Mouse (Mus musculus) gastrocnemius, postnatal 36 days (tissue): ENCODE measurements around the gene Ninj2. TPM values are rescaled to one million over a fixed set of nuclear protein-coding genes. Genes with fewer than 3 reads are reported as not detected.

Experiments used
- DNase-seq, 2 experiments: peaks; one replicate each; pipeline ENCODE4 v3.0.0; 2022
- intact Hi-C: fragments of 180-260 bp; cut with DNase I; formaldehyde crosslinking; loops from one replicate; pipeline ENCODE4 v1.15.1; 2025
- total RNA-seq, 2 experiments: library from RNA; stranded (reverse); gene quantifications; 2 replicates each; pipeline ENCODE4 v1.2.3; 2021

Gene Ninj2
- total RNA-seq, 2 experiments from 2014 or later = not detected

DNA sequence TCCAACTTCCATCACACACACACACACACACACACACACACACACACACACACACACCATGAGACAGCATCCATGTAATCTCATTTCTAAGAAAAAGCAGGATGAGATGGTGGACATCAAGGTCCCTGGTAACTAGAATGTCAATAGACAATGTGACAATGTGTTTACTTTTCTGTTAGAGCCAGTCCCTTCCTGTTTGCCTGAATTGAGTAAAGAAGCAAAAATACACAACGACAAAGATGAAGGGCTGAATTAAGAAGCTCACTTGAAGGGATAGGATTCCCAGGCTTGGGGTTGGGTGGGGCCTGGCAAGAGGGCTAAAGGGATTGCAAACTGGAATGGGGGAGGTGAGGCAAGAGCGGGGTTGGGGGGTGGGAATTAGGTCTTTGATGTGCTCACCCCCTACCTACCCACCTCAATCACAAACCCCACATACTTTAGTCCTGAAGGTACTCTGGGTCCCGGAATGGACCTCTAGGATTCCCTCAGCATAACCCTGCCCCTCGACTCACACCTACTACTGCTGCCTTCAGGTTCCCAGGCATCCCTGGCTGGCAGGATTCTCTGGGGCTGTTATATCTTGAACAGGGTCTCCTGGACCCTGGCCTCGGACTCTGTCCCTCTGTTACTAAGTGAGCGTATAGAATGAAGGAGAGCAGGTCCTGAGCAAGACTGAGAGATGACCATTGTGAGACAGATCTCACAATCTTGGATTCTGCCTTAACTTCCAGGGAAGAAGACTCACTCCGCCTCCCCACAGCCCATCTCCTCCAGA lies 98.4 kb downstream of the Ninj2 start:
- DNase-seq = no peak
- intact Hi-C loops = loop anchor here (5.0 kb wide), 1 partner anchor 79 kb away; no protein-coding TSS in a partner anchor

DNA sequence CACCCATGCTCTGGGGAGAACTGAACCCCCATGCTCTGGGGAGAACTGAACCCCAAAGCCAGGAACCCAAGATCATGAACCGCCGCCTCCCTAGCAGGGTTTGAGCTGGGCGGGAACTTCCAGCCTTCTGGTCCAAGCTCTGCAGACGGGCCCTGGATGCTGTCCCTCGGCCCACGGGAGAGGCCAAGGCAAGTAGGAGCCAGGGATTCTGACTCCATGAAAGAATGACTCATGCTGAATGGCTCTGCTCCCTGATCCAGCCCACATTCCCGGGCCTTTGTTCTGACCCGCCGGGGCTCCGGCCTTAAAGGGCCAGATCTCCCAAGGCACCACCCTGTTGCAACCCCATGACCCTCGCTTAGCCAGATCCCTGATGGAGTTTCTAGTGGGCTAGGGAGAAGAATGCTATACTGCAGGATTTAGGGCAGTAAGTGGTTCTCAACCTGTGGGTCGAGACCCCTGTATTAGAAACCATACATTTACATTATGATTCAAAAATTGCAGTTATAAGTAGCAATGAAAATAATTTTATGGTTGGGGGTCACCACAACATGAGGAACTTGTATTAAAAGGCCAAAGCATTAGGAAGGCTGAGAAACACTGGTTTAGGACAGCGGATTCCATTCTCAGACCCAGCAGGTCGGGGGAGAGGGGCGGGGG lies 99.2 kb downstream of the Ninj2 start:
- intact Hi-C loops = loop anchor here (5.0 kb wide), 1 partner anchor 80 kb away; no protein-coding TSS in a partner anchor
- DNase-seq = peak; percentile 79 to 84

DNA sequence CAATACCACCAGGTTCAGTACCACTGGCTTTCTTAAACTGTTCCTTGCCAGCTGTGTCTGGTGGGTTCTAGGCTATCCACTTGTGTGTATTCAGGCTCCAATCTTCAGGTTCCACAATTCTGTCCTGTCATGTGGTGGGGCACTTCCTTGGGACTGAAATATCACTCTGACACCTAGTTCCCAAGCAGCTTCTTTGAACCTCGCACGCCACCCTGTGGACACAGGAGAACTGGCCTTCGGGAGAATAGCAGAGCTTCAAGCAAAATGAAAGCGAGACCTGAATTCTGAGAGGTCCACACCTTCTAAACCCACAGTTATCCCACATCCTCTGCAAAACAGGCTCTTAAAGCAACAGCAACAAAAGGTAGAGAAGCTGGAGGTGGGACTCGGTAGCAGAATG lies 100.0 kb downstream of the Ninj2 start:
- intact Hi-C loops = loop anchor here (1.0 to 5.0 kb wide), 2 partner anchors 81 to 157 kb away; no protein-coding TSS in a partner anchor
- DNase-seq = peak; percentile 84 to 86

DNA sequence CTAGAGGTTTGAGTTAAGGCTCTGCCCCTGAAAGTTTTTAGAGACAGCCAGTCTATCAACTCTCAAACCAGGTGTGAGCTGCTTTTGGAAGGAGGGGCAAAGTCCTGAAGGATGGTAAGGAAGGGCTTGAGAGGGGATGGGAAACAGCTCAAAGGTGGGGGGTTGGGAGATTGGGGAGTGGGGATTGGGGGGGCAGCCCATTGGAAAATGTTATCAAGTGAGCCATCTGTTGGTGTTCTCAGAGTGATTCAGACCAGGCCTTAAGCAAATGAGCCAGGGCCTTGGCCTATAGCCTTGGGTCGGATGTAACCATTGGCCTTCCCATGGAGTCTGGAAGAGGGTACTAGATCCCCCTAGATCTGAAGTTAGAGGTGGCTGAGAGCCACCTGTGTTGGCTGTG lies 100.6 kb downstream of the Ninj2 start:
- DNase-seq = no peak
- intact Hi-C loops = loop anchor here (1.0 to 5.0 kb wide), 3 partner anchors 81 to 193 kb away; no protein-coding TSS in a partner anchor

DNA sequence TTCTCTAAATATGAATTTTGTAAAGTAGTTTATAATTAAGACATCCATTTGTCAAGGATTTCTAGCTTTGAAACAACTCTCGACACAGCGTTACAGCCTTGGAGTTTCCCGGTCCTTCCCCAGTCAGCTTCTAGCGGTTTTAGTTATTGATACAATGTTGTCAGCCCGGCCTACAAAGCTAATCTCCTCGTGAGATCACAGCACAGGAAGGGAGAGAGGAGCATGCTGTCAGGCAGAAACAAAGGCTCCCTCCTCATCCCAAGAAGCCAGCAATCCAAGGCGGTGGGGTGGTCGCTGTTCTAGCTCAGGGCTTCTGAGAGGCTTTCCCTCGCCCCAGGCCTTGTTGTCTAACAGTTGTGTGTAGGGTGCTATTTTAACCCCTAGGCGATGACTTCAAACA lies 101.2 kb downstream of the Ninj2 start:
- intact Hi-C loops = loop anchor here (2.0 to 5.0 kb wide), 2 partner anchors 82 to 194 kb away; no protein-coding TSS in a partner anchor
- DNase-seq = no peak

DNA sequence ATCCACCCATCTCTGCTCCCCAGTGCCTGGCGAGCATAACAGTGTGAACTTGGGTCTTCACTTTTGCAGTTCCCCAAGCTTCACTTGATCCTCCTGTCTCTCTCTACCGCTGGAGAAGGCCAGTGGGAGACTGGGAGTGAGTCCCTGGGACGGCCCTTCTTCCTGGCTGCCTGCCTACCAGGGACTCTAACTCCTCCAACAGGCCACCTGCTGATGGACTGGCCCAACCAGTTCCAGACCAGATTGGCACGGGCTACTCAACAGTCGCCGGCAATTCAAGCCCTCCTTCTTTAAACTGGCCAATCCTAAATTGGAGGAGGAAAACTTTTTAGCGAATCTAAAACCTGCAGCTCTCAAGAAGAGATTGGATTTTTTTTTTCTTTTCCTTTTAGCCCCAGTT lies 101.8 kb downstream of the Ninj2 start:
- peak in 1 of 2 experiments; percentile 31 for DNase-seq
- intact Hi-C loops = loop anchor here (2.0 to 5.0 kb wide), 3 partner anchors 83 to 403 kb away; no protein-coding TSS in a partner anchor

DNA sequence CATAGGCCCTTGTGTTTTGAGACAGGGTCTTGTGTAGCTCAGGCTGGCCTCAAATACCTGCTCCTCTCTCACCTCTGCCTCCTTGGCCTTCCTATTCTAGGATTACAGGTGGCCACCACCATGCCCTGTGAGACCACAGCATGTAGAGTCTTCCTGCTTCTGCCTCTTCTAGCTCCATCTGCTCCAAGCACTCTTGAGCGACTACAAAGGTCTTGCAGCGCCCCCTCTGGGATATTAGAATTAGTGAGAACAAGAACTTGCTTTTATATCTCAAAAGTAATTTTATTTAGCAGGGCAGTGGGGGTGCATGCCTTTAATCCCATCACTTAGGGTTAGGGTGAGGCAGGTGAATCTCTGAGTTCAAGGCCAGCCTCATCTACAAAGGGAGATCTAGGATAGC lies 103.7 kb downstream of the Ninj2 start:
- no peak for DNase-seq
- intact Hi-C loops = loop anchor here (5.0 kb wide), 1 partner anchor 405 kb away; no protein-coding TSS in a partner anchor

DNA sequence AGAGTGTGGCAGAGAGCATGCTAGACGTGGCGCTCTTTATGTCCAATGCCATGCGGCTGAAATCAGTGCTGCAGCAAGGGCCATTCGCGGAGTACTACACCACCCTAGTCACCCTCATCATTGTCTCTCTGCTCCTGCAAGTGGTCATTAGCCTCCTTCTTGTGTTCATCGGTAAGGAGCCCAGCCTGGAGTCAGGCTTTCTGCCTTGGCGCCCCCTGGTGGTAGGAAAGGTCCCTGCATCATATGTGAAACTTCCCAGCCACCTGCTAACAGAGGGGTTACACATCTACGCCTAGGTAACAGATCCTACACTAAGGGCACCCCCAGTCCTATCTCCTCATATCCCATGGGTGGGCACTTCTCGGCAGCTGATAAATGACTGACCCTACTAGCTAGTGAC lies 104.8 kb downstream of the Ninj2 start:
- DNase-seq = peak; percentile 65 to 72
- intact Hi-C loops = loop anchor here (5.0 kb wide), 1 partner anchor 406 kb away; no protein-coding TSS in a partner anchor

DNA sequence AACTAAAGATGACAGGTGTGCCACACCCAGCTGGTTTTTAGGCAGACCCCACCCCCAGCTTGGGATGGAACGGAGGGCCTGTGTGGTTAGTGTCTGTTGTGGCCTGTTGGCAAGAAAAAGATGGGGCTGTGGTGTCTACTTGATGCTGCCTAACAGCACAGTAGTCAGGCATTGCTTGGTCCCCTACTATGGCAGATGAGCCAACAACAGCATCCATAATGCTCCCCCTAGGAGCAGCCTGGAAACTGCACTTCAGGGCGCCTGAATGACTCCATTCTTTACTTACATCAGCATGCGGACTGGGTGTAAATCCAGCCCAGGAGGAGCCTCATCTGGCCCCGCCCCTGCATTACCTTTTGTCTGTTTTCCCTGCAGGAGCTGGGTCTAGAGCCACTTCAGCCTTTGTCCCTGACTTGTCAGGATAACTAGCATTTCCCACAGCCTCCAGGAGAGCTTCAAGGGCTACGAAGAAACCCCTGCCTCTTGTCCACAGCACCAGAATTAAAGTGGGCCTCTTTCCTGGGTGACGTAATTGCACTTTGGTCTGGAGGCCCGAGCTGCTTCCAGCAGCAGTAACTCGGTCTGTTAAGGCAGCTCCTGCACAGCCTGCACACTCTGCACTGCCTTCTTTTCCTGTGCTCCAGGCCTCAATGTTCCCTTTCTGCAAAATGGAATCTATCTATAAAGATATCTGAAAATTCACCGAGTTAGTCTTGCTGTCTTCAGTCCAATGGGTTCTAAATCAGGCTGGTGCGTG lies 106.7 kb downstream of the Ninj2 start:
- DNase-seq = no peak
- intact Hi-C loops = loop anchor here (5.0 to 10.0 kb wide), 2 partner anchors 408 to 705 kb away; no protein-coding TSS in a partner anchor

DNA sequence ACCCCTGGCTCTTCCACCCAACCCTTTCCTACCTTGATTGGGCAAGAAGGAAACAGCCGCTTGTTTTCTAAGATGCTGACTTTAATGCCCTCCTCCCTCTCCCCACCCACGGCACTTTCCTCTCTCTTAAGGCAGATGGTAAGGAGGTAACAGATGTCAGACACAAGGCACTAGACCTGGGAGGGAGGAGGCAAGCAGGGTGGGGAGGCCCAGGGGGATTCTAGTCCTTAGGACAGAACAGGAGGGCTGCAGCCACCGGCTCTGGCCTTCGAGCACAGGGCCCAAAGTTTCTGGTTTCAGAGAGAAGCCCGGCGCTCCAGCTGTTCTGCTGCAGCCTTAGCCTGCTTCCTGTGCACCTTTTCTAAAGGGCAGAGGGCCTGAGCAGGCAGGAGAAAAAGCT lies 108.8 kb downstream of the Ninj2 start:
- intact Hi-C loops = loop anchor here (10.0 kb wide), 1 partner anchor 707 kb away; no protein-coding TSS in a partner anchor

DNA sequence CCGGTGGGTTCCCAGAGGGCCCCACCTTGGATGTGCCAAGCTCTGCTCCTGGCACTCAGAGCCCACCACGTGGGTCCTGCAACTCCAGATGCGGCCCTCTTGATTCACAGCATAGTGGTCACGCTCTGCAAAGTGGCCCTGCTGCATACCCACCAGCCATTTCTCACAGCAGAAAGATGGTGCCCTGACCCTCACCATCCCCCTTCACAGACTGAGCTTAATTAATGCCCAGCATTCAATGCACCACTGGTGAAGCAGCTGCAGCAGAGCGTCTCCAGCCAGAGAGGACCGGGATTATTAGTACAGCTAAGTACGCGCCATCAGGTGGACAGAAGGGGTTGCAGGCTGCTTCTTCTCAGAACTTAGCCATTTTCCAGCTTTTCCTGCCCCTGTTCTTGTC lies 109.3 kb downstream of the Ninj2 start:
- DNase-seq = no peak
- intact Hi-C loops = loop anchor here (10.0 kb wide), 1 partner anchor 708 kb away; no protein-coding TSS in a partner anchor

More for the DNA sequence above, 108.8 kb downstream of the Ninj2 start:
- DNase-seq = no peak

DNA sequence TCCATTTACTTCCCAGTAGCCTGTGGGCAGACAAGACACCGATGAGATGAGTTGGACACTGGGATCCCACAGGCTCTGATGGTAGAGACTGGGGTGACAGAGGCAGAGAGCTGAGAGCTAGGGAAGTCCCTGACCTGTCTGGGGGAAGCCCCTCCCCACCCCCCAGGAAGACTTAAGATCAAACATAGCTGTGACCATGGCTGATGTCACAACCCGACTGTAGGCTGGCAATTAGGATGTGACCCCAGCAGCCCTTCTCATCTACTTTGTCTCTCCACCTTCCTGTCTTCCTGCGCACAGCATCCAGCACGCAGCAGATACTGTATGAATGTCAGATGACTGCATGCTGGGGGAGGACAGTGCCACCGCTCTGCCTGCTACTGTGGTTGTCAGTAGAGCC lies 113.4 kb downstream of the Ninj2 start:
- DNase-seq = no peak
- intact Hi-C loops = loop anchor here (10.0 kb wide), 1 partner anchor 712 kb away; no protein-coding TSS in a partner anchor

DNA sequence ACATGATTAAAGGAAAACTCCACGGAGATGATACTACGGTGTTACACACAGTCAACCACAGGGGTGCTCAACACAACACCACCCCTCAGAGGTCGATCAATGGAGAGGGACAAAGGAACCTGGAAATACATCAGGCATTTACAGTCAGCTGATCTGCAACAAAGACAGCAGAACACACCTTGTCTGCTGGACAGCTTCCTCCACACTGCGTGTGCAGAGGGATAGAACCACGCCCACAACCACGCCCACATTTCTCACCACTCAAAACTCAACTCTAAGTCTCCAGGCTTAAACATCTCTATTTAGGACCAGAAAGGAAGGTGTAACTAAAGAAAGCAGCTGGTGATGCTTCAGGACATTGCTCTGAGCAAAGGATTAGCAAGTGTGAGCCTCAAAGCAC lies 118.4 kb downstream of the Ninj2 start:
- intact Hi-C loops = no loop called here
- DNase-seq = no peak

DNA sequence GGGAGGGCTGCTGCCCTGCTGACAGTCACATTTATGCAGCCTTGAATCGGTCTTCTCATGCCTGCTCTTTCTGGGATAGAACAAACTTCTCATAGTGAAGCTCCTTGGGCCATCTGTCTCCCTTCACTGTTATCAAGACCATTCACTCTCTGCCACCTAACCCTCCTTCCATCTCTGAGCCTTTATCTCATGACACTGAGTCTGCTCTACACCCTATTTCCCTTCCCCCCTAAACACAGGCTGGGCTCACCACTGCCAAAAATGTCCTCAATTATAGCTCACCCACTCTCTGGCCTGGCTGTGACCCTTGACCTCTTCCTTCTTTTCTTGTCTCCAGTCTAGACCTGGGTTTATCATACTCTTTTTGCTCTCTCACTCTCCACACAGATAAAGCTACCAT lies 123.6 kb downstream of the Ninj2 start:
- DNase-seq = no peak
- intact Hi-C loops = no loop called here

DNA sequence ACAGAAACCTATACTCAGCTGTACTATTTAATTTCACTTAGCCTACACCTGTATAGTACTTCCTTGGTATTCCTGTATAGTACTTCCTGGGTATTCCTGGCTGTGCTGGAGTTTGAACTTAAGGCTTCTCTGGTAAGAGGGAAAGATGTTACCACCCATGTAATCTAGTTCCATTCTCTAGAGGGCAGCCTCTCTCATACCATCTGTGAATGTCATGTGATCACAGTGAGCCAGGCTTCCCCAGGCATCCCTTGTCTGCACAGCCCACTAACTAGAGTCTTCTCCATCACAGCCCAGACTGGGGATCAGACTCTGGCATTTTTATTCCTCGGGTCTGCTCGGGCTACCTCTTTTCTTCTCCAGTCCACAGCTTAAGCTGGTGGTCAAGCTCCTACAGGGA lies 126.1 kb downstream of the Ninj2 start:
- intact Hi-C loops = no loop called here
- DNase-seq = no peak

DNA sequence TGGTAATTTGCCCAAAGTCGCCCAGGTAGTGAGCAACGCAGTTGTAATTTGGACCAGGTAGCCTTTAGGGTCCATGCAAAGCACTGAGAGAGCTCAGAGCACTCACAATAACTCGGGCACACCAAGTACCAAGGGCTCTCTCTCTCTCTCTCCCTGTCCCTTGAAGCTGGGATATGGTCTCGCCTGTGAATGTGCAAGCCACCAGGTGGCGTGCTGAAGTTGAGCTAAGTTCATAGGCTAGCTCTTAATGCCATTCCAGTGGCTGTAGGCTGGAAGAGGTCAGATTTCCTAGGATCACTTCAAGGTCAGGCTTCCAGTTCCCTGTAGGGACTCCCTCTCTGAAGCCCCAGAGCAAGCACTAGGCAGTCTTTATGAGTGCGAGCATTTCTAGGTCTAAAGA lies 129.5 kb downstream of the Ninj2 start:
- DNase-seq = peak; percentile 55 to 60
- intact Hi-C loops = loop anchor here (1.0 kb wide), 2 partner anchors 79 to 102 kb away; no protein-coding TSS in a partner anchor

DNA sequence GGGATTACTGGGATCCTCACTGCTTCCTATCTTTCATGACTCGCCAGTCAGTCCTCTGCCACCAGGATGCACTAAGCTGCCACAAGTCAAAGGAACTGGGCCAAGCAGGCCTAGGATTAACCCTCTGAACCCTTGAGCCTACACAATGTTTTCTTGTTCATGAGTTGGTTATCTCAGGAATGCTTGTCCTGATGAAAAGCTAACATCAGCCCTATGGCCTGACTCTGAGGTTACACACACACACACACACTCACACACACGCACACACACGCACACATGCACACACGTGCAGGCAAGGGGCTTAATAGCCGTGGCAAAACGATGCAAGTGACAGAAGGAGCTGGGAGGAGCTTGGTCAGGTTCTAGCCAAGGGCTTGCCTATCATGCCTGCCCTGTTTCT lies 132.2 kb downstream of the Ninj2 start:
- DNase-seq = no peak
- intact Hi-C loops = no loop called here

DNA sequence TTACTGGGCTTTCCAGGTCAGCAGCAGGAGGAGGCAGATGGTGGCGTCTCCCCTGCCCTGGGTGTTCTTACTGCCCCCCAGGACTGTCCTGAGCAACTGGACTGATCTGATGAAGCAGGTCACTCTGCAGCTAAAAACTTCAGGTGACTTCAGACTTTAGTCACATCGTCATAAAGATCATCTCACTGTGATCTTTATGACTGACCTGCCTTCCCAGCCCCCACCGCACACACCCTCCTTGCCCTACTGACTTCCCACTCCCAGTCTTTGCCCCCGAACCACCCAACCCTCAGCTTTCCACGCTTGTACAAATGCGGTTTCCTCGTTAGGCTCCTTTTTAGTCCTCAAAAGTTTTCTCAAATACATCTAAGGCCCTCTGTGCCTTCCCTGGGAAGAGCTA lies 133.9 kb downstream of the Ninj2 start:
- intact Hi-C loops = no loop called here
- DNase-seq = no peak

DNA sequence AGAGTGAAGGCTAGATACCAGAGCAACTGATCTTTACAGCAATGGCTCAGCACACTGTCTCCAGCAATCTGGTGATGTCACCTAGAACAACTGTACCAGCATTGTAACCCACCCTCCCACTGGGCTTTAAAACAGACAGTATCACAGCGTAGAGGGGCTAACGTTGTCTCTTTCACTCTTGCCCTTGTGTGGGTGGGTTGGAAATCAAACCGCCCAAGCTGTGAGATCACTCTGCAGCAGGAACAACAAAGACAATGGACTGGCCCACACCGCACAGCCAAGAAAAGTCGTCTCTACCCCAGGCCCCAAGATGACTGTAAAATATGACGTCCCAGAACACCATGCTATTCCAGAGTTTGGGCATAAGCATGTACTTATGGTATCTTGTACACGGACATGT lies 136.7 kb downstream of the Ninj2 start:
- intact Hi-C loops = no loop called here
- DNase-seq = no peak

DNA sequence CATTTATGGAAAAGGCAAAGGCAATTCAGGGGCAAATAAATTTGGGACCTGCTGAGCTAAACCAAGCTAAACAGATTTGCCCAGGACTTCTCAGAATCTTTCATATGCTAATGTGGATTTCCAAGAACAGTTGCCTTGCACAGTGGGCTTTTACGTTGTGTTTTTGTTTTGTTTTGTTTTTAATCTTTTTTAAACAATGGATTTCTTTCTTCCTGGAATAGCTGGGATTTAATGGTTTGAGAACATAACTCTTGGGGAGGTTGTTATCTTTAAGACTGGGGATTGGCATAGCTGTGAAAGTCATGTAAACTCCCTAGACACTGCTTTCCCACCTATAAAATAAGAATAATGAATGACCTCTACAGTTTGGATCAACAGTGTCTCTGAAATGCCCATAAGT lies 137.3 kb downstream of the Ninj2 start:
- no peak for DNase-seq
- intact Hi-C loops = no loop called here
